Mouse (Mus musculus): ENCODE data around the gene Nfia.

The Nfia gene

DNA sequence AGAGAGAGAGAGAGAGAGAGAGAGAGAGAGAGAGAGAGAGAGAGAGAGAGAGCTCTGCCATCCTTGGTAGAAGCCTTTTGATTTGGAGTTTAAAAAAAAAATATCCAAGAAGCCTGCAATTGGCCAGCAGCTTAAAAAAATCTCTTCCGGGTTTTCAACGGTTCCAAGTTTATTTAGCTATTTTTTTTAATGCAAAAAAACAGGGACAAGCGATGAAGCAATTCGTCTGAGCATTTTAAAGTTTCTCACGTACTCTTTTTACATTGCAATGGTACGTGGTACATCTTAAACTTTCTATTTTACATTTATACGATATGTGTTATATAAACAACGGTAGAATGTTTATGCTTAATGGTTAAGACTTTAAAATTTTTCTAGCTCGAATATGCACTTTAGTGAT is at the start of gene Nfia:
TSS of gene Nfia (plus strand) at position 94 of the 400 bp plus-strand sequence.
- in situ Hi-C loops (cut with MboI; ENCODE audit: unreplicated experiment in 2 of 2): no loop called here

GRCm38 (mm10) chr4:97723374-97723773 is 49.2 kb upstream of the Nfia start:
- in situ Hi-C loops (cut with MboI; ENCODE audit: unreplicated experiment in 2 of 2): no loop called here

- in situ Hi-C loops (cut with MboI; ENCODE audit: unreplicated experiment in 2 of 2): loop anchor here in 1 of 2 experiments (25.0 kb wide), 2 partner anchors 1016 to 1459 kb away; partner anchors contain the start of gene Atg4c
Measured at GRCm38 (mm10) chr4:97728520-97728919, 44.0 kb upstream of the Nfia start.

DNA sequence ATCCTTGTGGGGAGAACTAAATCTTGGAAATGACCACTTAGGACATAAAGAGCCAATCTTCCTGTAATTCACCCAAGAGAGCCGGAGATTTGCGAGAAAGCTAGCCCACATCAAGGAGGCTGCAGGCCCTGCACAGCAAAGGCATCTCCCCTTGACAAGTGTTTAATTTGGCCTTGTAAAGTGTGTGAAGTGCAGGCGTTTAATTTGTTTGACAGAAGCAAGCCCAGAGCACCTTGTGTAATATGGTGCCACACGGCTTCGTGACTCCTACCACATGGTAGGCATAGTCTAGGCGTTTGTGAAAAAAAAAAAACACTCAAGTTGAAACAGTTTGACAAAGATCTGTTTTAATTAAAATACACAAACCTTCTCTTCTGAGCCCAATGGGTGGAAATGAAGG is 42.5 kb upstream of the Nfia start:
- in situ Hi-C loops (cut with MboI; ENCODE audit: unreplicated experiment in 2 of 2): loop anchor here in 1 of 2 experiments (25.0 kb wide), 2 partner anchors 1018 to 1457 kb away; partner anchors contain the start of gene Atg4c

GRCm38 (mm10) chr4:97730416-97730815 is 42.1 kb upstream of the Nfia start:
- in situ Hi-C loops (cut with MboI; ENCODE audit: unreplicated experiment in 2 of 2): loop anchor here in 1 of 2 experiments (25.0 kb wide), 2 partner anchors 1018 to 1457 kb away; partner anchors contain the start of gene Atg4c

DNA sequence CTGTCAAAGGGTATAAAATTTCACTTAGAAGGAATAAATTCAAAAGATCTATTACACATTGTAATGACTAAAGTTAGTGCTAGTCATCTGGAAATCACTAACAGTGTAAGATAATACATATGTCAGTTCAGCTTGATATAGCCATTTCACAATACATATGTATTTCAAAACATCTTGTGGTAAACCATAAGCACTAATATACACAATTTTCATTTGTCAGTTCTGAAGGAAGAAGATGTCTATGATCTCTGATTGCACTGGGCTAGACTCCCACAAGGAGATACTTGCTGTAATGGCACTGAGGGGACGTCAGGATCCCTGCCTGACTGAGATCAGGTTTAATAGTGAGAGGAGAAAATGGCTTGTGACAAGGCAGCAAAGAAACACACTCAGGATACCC is 39.1 kb upstream of the Nfia start:
- in situ Hi-C loops (cut with MboI; ENCODE audit: unreplicated experiment in 2 of 2): loop anchor here in 1 of 2 experiments (25.0 kb wide), 2 partner anchors 1021 to 1454 kb away; partner anchors contain the start of gene Atg4c

DNA sequence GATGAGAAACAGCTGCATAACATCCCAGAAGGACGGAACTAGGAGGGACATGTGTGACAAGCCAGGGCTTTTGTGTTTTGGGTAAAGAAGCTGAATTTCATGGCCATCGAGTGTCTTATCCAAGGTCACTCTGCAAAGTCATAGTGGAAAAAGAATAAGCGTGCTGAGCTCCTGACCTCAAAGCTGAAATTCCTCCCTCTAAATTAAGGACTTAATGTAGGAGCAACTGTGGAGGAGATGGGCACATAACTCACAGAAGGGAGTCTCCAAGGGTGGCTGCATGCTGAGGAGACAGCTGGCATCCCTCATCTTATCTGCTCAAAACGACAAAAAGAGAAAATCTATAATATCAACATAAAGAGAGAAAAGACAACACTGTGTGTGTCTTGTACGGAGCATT is 28.6 kb upstream of the Nfia start:
- in situ Hi-C loops (cut with MboI; ENCODE audit: unreplicated experiment in 2 of 2): loop anchor here in 1 of 2 experiments (25.0 kb wide), 2 partner anchors 1032 to 1443 kb away; partner anchors contain the start of gene Atg4c

GRCm38 (mm10) chr4:97745296-97746105 is 27.0 kb upstream of the Nfia start:
- in situ Hi-C loops (cut with MboI; ENCODE audit: unreplicated experiment in 2 of 2): loop anchor here in 1 of 2 experiments (5.0 to 25.0 kb wide), 4 partner anchors 183 to 1442 kb away; partner anchors contain the start of gene Atg4c

DNA sequence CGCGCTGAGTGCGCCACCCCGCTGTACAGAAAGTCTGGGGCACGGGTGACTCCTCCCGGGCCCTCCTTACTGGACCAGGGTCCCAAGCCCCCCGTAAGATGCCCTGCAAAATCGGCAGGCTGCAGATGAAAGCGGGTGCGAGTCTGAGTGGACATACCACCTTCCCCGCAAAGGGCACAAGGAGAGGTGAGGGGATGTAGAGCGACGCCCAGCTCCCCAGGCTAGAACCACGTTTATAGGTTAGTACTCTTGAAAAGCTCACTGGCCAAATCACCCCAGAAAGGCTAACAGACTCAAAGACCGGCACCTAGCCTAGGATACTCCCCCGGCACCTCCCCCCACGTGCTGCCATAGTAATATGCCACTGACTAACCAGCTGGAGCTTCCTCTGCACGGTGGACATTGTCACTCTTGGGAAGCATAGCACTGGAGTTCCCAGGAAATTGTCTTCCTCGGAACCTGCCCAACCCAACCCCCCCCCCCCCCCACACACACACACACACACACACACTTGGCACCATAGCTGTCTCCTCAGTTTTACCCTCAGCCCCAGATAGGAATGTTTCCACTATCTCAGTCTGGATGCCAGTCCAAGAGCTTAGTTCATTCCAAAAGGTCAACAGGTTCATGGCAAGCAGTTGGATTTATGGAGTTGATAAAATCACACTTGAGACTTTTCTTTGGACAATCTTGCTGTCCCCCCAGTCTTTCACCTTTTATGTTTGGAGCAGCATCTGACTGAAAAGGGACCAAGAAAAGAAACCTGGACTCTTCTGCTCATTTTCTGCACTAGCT is 26.2 kb upstream of the Nfia start:
- in situ Hi-C loops (cut with MboI; ENCODE audit: unreplicated experiment in 2 of 2): loop anchor here in 1 of 2 experiments (5.0 to 25.0 kb wide), 4 partner anchors 184 to 1441 kb away; partner anchors contain the start of gene Atg4c

- in situ Hi-C loops (cut with MboI; ENCODE audit: unreplicated experiment in 2 of 2): loop anchor here (5.0 to 10.0 kb wide), 6 partner anchors 186 to 1174 kb away; partner anchors contain the start of gene Usp1 (in 1 of the 2)
Measured at GRCm38 (mm10) chr4:97750401-97750800, 22.1 kb upstream of the Nfia start.

GRCm38 (mm10) chr4:97751030-97751482 is 21.5 kb upstream of the Nfia start:
- in situ Hi-C loops (cut with MboI; ENCODE audit: unreplicated experiment in 2 of 2): loop anchor here (5.0 to 10.0 kb wide), 6 partner anchors 186 to 1174 kb away; partner anchors contain the start of gene Usp1 (in 1 of the 2)

GRCm38 (mm10) chr4:97751483-97752251 is 20.9 kb upstream of the Nfia start:
- in situ Hi-C loops (cut with MboI; ENCODE audit: unreplicated experiment in 2 of 2): loop anchor here (5.0 to 10.0 kb wide), 6 partner anchors 187 to 1173 kb away; partner anchors contain the start of gene Usp1 (in 1 of the 2)

DNA sequence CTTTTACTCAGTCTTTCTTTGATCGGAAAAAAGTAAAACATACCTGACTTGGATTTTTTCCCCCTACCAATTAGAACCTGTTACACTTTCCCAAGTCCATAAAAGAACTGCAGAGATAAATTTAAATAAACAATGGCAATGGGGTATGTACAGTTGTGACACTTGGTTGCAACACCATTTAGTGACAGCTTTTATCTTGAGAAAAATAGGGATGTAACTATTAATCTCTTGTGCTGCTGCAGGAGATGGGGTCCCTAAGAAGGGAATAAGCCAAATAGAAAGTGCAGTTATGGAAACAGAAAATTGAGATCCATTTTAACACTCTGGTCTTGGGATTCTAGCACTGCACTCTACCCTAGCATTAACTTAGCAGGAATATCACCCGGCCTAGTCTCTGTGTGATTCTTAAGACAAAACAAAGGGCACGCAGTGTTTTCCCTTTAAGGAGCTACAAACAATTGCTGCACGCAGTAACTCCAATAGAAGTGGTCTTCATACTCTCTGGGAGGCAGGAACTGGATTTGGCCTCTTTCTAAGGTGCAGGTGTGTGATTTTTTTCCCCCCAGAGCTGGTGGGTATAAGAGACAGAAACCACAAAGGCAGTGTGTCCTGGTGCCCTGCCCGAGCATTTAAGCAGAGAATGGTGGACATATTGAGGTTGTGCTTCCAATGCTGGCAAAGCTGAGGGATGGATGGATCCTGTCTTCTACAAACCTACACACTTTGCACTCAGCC is 20.1 kb upstream of the Nfia start:
- in situ Hi-C loops (cut with MboI; ENCODE audit: unreplicated experiment in 2 of 2): loop anchor here (5.0 to 10.0 kb wide), 6 partner anchors 188 to 1172 kb away; partner anchors contain the start of gene Usp1 (in 1 of the 2)

GRCm38 (mm10) chr4:97753521-97753920 is 19.0 kb upstream of the Nfia start:
- in situ Hi-C loops (cut with MboI; ENCODE audit: unreplicated experiment in 2 of 2): loop anchor here (5.0 to 10.0 kb wide), 6 partner anchors 189 to 1171 kb away; partner anchors contain the start of gene Usp1 (in 1 of the 2)

GRCm38 (mm10) chr4:97754241-97754640 is 18.3 kb upstream of the Nfia start:
- in situ Hi-C loops (cut with MboI; ENCODE audit: unreplicated experiment in 2 of 2): loop anchor here (5.0 to 10.0 kb wide), 6 partner anchors 189 to 1171 kb away; partner anchors contain the start of gene Usp1 (in 1 of the 2)

GRCm38 (mm10) chr4:97757207-97757977 is 15.1 kb upstream of the Nfia start:
- in situ Hi-C loops (cut with MboI; ENCODE audit: unreplicated experiment in 2 of 2): loop anchor here (10.0 kb wide), 2 partner anchors 193 to 1167 kb away; partner anchors contain the start of gene Usp1 (in 1 of the 2)

DNA sequence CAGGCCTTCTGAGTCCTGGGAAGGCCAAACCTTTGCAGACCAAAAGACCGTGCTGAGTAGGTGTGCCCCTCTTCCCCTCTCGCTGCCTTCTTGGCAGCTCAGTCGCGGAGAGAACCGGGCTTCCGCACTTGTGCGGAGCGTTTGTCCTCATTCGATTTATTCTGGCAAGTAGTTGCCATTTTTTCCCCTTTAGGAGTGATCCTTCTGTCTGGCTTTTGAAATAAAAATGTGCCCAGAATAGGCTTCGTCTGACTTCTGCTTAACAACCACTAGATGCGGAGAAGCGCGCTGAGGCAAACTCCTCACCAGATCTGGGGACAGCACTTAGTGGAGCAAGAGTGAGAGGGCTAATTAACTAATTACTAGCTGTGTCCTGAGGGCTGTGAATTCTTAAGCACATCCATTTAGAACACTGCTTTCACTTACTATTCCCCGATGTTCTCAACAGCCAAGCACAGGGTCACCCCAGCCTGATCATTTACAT is 14.5 kb upstream of the Nfia start:
- in situ Hi-C loops (cut with MboI; ENCODE audit: unreplicated experiment in 2 of 2): loop anchor here (10.0 kb wide), 2 partner anchors 193 to 1167 kb away; partner anchors contain the start of gene Usp1 (in 1 of the 2)

Measured in v-Abl transformed pro-B cells (cell line).